Mouse (Mus musculus) urinary bladder, postnatal 36 days (tissue): ENCODE results near the gene 3830417A13Rik.

ENCODE experiments used
- DNase-seq, 2 experiments: peaks; one replicate each; pipeline ENCODE4 v3.0.0; 2022; ENCODE audit warnings: low spot score in 2 of 2, mixed read lengths in 1 of 2

Gene 3830417A13Rik

GRCm38 (mm10) chrX:64173248-64173647 lies at the start of gene 3830417A13Rik:
Gene 3830417A13Rik, plus strand, starts transcription at chrX:64173548.
- no peak for DNase-seq

GRCm38 (mm10) chrX:64152098-64152497 lies 21.2 kb upstream of the 3830417A13Rik start, which contains the start of gene Gm6760:
Gene Gm6760, minus strand, starts transcription at chrX:64152198.
- DNase-seq = no peak

- no peak for DNase-seq
Measured at GRCm38 (mm10) chrX:64181246-64181645, 7.9 kb downstream of the 3830417A13Rik start.
